Mouse (Mus musculus): ENCODE data around the gene Hist2h2ac.
"Not testable (repeated sequence)": the region's sequence is repeated elsewhere in the genome, so short reads cannot be mapped to it uniquely, and the experiment has no call there.

DNA sequence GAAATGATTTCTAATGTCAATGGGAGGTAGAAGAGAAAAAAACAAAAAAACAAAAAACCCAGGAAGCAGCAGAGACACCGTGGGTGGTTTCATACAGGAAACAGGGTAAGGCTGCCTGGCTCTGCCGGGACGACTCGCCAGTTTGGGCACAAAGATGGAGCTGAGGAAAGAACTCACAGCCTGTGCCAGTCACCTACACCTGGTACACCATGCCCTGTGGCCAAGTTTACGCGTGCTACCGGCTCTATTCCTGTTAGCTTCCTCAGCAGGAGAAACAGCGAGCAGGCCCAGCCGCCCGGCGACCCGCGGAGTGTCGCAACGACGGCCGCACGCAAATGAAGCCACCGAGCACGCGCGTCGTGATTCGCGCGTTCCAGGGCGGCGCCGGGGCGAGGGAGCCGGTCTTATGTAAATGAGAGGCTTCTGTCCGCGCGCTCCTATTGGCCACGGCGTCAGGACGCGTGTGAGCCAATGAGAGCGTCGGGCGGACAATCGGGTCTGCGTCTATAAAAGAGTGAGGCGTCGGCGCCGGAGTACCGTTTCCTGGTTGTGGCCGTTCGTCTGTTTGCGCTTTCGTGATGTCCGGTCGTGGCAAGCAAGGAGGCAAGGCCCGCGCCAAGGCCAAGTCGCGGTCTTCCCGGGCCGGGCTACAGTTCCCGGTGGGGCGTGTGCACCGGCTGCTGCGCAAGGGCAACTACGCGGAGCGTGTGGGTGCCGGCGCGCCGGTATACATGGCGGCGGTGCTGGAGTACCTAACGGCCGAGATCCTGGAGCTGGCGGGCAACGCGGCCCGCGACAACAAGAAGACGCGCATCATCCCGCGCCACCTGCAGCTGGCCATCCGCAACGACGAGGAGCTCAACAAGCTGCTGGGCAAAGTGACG lies 24.6 kb upstream of the Hist2h2ac start, which contains the start of gene Hist2h2aa1:
- not testable (repeated sequence) for TF ChIP-seq CTCF (IDR thresholded peaks at IDR 0.05; ENCODE audit: borderline replicate concordance, extremely low read depth, insufficient read depth, insufficient read length); POLR2A (IDR thresholded peaks at IDR 0.05; ENCODE audit: borderline replicate concordance, extremely low read depth, insufficient read depth, insufficient read length, poor library complexity, severe bottlenecking)

Data from brain, embryonic 14.5 days (tissue).